Mouse (Mus musculus): ENCODE measurements around the gene Babam1.

DNA sequence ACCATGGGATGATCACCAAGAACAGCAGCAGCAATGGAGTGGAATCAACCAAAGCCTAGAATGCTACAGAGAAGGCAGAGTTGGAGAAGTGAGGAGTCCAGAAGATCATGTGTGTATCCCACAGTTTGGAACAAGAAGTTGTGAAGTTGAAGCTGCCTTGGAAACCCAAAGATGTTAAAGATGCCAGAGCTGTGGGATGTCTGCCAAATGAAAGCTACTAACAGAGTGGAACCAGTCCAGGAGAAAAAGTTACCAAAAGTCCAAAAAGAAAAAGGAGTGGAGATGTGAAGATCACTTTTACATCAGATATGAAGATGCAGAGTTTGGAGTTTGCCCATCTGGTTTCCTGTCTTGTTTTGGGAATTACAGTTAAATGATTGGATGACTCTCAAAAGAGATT, 25.5 kb downstream of the Babam1 start:
- no peak for TF ChIP-seq CTCF (IDR thresholded peaks at IDR 0.05; ENCODE audit: extremely low read depth, insufficient read depth, low read length)
- TF ChIP-seq POLR2A (IDR thresholded peaks at IDR 0.05; ENCODE audit: extremely low read depth, insufficient read depth, low read length), result no peak
